In genomic region chr13:96487968-96488367, GRCm38 (mm10) we compare ENCODE assay signal across 27 mouse cellular contexts. TPM values are rescaled to one million over a fixed set of nuclear protein-coding genes. Genes with fewer than 3 reads are reported as not detected.
DNase-seq lines count a peak whose midpoint lies in the region.
"Had no signal": no experiment of that assay in that cellular context is flagged by ENCODE, and none has a peak within 500 bp of the region (broad histone marks: within the 10 kb centered on the region; RNA-seq: fewer than 3 reads in every experiment).

No protein-coding gene starts in this region.

- DNase-seq in adrenal gland, adult (ENCODE audit: inconsistent age in 2 of 2, low spot score in 1 of 2): peak; percentile 47 to 78
- no peak for DNase-seq in adrenal gland, postnatal 10 days
- DNase-seq in adrenal gland, adult 8-10 months: peak; percentile 54
- no peak for DNase-seq in adrenal gland, adult 18-20 months (ENCODE audit: low spot score in 2 of 2)
- DNase-seq in gonadal fat pad, adult 2 months (ENCODE audit: low read depth): peak; percentile 9
- DNase-seq: B cell, adult 2 months; cerebellum, adult 11-12 months; cerebellum, adult 8-10 months; cerebellum, adult 9-11 months; cerebellum, postnatal 14 days; cerebellum, postnatal 36 days; embryo, embryonic 11 days had no signal

RNA-seq across cellular contexts. Expression of gene Gm17622, which starts 2.6 kb away (rescaled TPM):
- not detected for total RNA-seq in adrenal gland, postnatal 10 days (2021)
- total RNA-seq in adrenal gland, adult 8-10 months (2022): not detected
- total RNA-seq in adrenal gland, adult 18-20 months (2021): not detected
- polyA plus RNA-seq in gonadal fat pad, adult 2 months (2012; rRNA removed): not detected in 2 replicates
- total RNA-seq: CH12.LX; common myeloid progenitor, adult 5-6 weeks; G1E had no signal
- polyA plus RNA-seq: activated CD4-positive, CD25-positive, alpha-beta regulatory T cell, adult 4 months; CD4-positive, CD25-positive, alpha-beta regulatory T cell, adult 4 months; embryonic facial prominence, embryonic 11.5 days; embryonic facial prominence, embryonic 13.5 days; embryonic facial prominence, embryonic 15.5 days; erythroblast, embryonic 14.5 days; forebrain, embryonic 10.5 days; forebrain, embryonic 12.5 days; forebrain, embryonic 14.5 days; forebrain, embryonic 16.5 days; frontal cortex, adult 2 months; G1E; Patski had no signal

RNA-seq across cellular contexts. Expression of gene Ankdd1b, which starts 17.0 kb away (rescaled TPM):
- 1 to 10 TPM; 1.2 TPM for total RNA-seq in adrenal gland, postnatal 10 days (2021)
- 1 to 10 TPM in 2 of 4 experiments, under 1 TPM in 2; 0.62 to 1.2 (median 0.86) TPM for total RNA-seq in adrenal gland, adult 8-10 months (2022)
- under 1 TPM; 0.86 to 0.90 TPM for total RNA-seq in adrenal gland, adult 18-20 months (2021)
- 0.55 and 0.88 TPM in 2 replicates for polyA plus RNA-seq in gonadal fat pad, adult 2 months (2012; rRNA removed)
- total RNA-seq: common myeloid progenitor, adult 5-6 weeks had no signal
- polyA plus RNA-seq: activated CD4-positive, CD25-positive, alpha-beta regulatory T cell, adult 4 months; CD4-positive, CD25-positive, alpha-beta regulatory T cell, adult 4 months; embryonic facial prominence, embryonic 11.5 days; forebrain, embryonic 10.5 days; forebrain, embryonic 12.5 days; forebrain, embryonic 14.5 days; forebrain, embryonic 16.5 days; G1E had no signal

RNA-seq across cellular contexts. Expression of gene Polk, which starts 54.4 kb away (rescaled TPM):
- total RNA-seq in adrenal gland, postnatal 10 days (2021): 10 to 100 TPM; 26.1 to 29.8 TPM
- 10 to 100 TPM; 29.1 to 52.6 (median 34.3) TPM for total RNA-seq in adrenal gland, adult 8-10 months (2022)
- 10 to 100 TPM; 23.3 to 32.6 TPM for total RNA-seq in adrenal gland, adult 18-20 months (2021)
- polyA plus RNA-seq in gonadal fat pad, adult 2 months (2012; rRNA removed): 2.8 TPM in 2 replicates

RNA-seq across cellular contexts. Expression of gene Col4a3bp, which starts 54.5 kb away (rescaled TPM):
- 10 to 100 TPM; 57.2 to 76.6 TPM for total RNA-seq in adrenal gland, postnatal 10 days (2021)
- 100 to 1,000 TPM in 2 of 4 experiments, 10 to 100 TPM in 2; 91.6 to 134 (median 104) TPM for total RNA-seq in adrenal gland, adult 8-10 months (2022)
- total RNA-seq in adrenal gland, adult 18-20 months (2021): 100 to 1,000 TPM in 1 of 2 experiments, 10 to 100 TPM in 1; 72.4 to 112 TPM
- 10.5 and 13.1 TPM in 2 replicates for polyA plus RNA-seq in gonadal fat pad, adult 2 months (2012; rRNA removed)

Comparison
In these comparisons a context has a peak if more than half of its experiments do, and no peak if none do; other contexts are left out.
1. DNase-seq: peak in adrenal gland, adult (2 of 2), adrenal gland, adult 8-10 months (single experiment) and gonadal fat pad, adult 2 months (single experiment); none in adrenal gland, postnatal 10 days (single experiment) and adrenal gland, adult 18-20 months (0 of 2).